Mouse (Mus musculus) hindbrain, embryonic 11.5 days (tissue): ENCODE results near the gene Agbl4. TPM values are rescaled to one million over a fixed set of nuclear protein-coding genes. Genes with fewer than 3 reads are reported as not detected.

Experiments
- ATAC-seq: fragments of 200-750 bp; cut with Nextera tagmentation; 2 replicates; pipeline ENCODE4 v1.8.0; 2017; ENCODE audit warnings: mild to moderate bottlenecking, moderate TSS enrichment, moderate library complexity; ENCODE audit not compliant: low FRiP score
- DNase-seq: peaks from one replicate; pipeline ENCODE4 v3.0.0-alpha.2; 2015; ENCODE audit warnings: low spot score
- H3K27ac ChIP-seq: fragments of 300-500 bp; sonication (generic); 2 replicates; pipeline ENCODE4 v1.5.1; 2014; ENCODE audit warnings: mild to moderate bottlenecking, low read depth, low read length
- H3K27me3 ChIP-seq: fragments of 300-500 bp; sonication (generic); 2 replicates; pipeline ENCODE4 v1.6.1; 2014; ENCODE audit warnings: mild to moderate bottlenecking, low read length, moderate library complexity, mixed read lengths; ENCODE audit not compliant: control insufficient read depth, insufficient read depth
- H3K36me3 ChIP-seq: fragments of 300-500 bp; sonication (generic); 2 replicates; pipeline ENCODE4 v1.6.1; 2014; ENCODE audit warnings: mild to moderate bottlenecking, low read length, moderate library complexity, mixed read lengths; ENCODE audit not compliant: control insufficient read depth, insufficient read depth
- H3K4me1 ChIP-seq: fragments of 300-500 bp; sonication (generic); replicated peaks from 2 replicates; pipeline ENCODE4 v1.6.1; 2014; ENCODE audit warnings: low read length, mixed read lengths; ENCODE audit not compliant: control insufficient read depth, insufficient read depth
- H3K4me2 ChIP-seq: fragments of 300-500 bp; sonication (generic); replicated peaks from 2 replicates; pipeline ENCODE4 v1.6.1; 2014; ENCODE audit warnings: mild to moderate bottlenecking, low read depth, low read length
- H3K4me3 ChIP-seq: fragments of 300-500 bp; sonication (generic); 2 replicates; pipeline ENCODE4 v1.5.1; 2014; ENCODE audit warnings: low read depth, low read length
- H3K9ac ChIP-seq: fragments of 300-500 bp; sonication (generic); 2 replicates; pipeline ENCODE4 v1.6.1; 2014; ENCODE audit warnings: low read depth, low read length
- H3K9me3 ChIP-seq: fragments of 300-500 bp; sonication (generic); 2 replicates; pipeline ENCODE4 v1.6.1; 2016; ENCODE audit warnings: low read length; ENCODE audit not compliant: control insufficient read depth
- whole genome bisulfite sequencing: fragments of 180-500 bp; shearing (Covaris S2); extraction: QIAGEN DNeasy Blood & Tissue Kit; methylation state at CpG from one replicate; pipeline ENCODE4 v1.1.7; 2014; 5-methylcytosine and 5-hydroxymethylcytosine counted together
- polyA plus RNA-seq: library from polyadenylated mRNA; unstranded; fragments of >200 nt; fragmentation: Nextera tagmentation; extraction: Ambion mirVana; gene quantifications from 2 replicates; pipeline ENCODE4 v1.2.1, GENCODE M21; 2014

Agbl4 gene
- polyA plus RNA-seq, 1 experiment from 2014 or later, result 1.1 TPM

DNA sequence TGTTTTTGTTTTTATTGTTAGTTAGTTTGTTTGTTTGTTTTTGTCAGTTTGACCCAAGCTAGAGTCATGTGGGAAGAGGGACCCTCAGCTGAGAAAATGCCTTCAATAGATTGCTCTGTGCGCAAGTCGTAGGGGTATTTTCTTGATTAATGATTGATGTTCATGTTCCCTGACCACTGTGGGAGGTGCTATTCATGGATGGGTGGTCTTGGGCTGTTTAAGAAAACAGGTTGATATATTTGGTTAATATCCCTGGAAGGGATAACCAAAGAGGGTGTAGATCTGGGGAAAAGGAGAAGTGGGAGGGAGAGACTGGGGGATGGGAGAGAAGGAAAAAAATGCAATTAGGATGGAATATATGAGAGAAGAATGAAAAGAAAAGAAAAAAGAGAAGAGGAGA lies 1306.7 kb downstream of the Agbl4 start:
- Histone ChIP-seq H3K9ac (no peak overlapping the region), H3K4me1 (no peaks in the 10 kb centered on the region), H3K9me3 (no peaks in the 10 kb centered on the region), H3K36me3 (no peaks in the 10 kb centered on the region), H3K27me3 (no peaks in the 10 kb centered on the region), H3K27ac (no peak overlapping the region), H3K4me3 (no peak overlapping the region), H3K4me2 (no peak overlapping the region)
- ATAC-seq, result no peak
- no peak for DNase-seq
- 85% methylated on average over 2 of the region's 2 CpGs for WGBS

DNA sequence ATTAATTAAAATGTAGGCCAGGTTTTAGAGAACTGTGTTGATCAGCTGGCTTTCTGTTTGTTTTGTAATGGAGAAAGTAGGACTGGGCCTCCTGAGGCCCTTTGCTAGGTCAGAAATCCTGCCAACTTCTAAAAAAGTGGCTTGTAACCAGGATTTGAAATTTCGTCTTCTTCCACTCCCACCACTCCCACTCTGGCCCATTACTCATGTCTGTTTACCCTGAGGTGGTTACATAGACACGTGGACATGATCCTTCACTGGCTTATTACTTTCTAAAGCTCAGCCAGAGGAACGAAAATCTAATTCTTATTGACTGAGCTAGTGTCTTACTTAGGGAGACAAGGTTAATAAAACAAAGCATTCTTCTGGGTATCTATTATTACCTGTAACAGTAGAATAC lies 1307.5 kb downstream of the Agbl4 start:
- ATAC-seq (no peak), DNase-seq (no peak)
- Histone ChIP-seq H3K9ac (no peak overlapping the region), H3K27ac (no peak overlapping the region), H3K4me3 (no peak overlapping the region), H3K36me3 (no peaks in the 10 kb centered on the region), H3K4me1 (no peaks in the 10 kb centered on the region), H3K9me3 (no peaks in the 10 kb centered on the region), H3K4me2 (no peak overlapping the region), H3K27me3 (no peaks in the 10 kb centered on the region)
- WGBS, result 71% methylated on average over 3 of the region's 3 CpGs

Other genes with a start within 250 kb of the Agbl4 start
- 325 and 335 TPM in 2 replicates for gene Elavl4, start 45.8 kb upstream of the Agbl4 start, polyA plus RNA-seq